Mouse (Mus musculus) kidney, postnatal 10 days (tissue): ENCODE results near the gene Dand5.
A peak's percentile ranks its signal among the peaks of the same experiment; 100 is the strongest.

Experiments used
- DNase-seq: peaks from one replicate; pipeline ENCODE4 v3.0.0; 2021; ENCODE audit warnings: mixed read lengths

Dand5 gene

DNA sequence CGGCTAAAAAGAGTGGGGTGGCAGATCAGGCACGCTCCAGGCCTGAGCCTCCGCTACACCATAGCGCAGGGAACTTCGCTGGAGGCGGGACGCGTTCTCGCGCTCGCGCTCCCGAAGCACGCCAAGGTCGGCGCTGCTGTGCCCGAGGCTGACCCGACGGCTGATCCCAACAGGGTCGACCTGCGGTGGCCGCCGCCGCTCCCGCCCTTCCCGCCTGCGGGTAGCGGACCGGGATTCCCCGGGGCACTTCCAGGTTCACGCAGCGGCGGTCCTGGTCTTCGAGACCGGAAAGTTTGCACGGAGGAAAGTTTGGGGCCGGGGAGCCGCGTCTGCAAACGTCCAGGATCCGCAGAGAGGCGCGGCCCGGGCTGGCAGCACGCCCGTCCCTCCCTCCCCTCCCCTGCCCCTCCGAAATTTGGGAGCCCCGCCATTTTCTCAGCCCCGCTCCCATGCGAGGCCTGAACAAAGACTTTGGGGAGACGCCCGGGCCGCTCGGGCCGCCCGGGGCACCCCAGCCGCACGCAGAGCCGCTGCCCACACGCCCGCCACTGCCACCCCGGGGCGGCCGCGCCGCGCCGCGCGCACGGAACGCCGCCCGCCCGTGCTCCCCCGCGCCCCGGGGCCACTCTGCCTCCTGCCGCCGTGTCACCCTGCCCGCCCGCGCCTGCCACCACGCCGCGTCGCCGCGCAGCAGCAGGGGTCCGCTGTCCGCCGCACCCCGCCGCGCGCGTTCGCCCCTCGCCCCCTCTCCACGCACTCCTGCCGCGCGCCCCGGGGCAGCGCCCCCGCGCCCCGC is 23.3 kb downstream of the Dand5 start:
- DNase-seq, result peak; percentile 77

- no peak for DNase-seq
Observed at GRCm38 (mm10) chr8:84798446-84799135, 24.0 kb downstream of the Dand5 start.

- DNase-seq, result no peak
Observed at GRCm38 (mm10) chr8:84797971-84798370, 24.7 kb downstream of the Dand5 start.

DNA sequence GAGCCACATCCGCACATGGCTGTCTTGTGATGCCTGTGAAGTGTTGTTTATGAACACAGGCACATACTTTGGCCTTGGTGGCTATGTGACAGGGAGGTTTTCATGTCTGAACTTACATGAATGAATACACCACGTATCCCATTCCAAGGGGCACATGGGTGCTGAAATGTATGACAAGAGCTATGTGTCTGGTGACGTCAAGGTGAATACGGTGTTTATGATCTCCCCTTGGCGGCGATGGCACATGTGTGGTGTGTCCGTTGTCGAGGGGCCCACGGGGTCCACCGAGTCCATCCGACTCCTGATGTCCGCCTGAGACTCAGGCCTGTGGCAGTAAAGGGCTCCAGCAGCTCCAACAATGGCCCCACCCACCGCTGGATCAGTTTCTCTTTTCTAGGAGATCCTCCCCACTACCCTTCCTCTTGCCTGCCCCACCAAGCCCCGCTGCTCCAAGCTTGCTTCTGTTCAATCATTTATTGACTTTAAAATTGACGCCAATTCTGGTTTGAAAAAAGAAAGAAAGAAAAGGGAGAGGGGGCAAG is 25.3 kb downstream of the Dand5 start:
- DNase-seq, result peak; percentile 25

DNA sequence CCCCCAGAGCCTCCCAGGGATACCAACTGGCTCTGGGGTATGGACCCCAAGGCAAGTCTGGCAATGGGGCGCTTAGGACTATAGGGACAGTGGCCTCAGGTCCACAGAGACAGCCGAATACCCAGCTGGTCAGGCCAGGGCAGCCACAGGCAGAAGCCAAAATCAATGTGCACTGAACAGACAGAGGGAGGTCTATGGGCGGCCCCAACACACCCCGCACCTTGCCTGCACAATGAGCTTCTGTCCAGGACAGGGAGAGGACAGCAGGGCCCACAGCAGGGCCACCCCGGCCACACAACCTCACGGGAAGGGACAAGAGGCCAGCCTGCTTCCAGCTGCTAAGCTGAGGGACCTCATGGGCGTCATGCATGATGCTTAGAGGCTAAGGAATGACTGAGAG is 28.1 kb downstream of the Dand5 start:
- DNase-seq, result peak; percentile 49

DNA sequence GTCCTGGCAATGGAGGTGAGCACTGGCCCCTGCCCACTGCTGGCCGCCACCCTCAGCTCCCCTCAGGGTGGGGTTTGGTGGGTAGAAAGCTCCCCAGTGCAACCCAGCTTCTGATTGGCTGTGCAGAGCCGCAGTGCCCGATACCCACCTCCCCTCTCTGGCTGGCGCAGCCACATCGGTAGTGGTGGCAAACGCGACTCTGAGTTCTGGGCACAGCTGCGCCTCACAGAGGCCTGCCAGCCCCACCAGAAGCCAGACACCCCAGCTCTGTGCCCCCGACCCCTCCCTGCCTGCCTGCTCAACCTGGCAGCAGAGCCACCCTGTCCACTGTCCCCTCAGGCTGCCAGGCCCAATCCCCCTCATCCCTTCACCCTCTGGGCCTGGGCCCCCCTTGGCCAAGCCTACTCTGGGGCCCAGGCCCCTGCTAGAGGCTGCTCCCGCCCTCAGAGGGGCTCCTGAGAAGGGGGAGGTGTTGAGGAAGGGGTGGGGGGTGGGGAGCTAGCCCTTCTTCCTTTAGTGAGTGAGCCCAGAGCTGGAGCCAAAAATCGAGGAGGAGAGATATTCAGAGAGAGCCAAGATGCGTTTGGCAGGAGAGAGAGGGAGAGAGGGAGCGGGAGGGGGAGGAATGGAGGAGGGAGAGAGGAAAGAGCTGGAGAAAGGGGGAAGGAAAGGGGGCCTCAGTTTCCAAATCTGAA is 28.7 kb downstream of the Dand5 start:
- DNase-seq, result peak; percentile 66

DNA sequence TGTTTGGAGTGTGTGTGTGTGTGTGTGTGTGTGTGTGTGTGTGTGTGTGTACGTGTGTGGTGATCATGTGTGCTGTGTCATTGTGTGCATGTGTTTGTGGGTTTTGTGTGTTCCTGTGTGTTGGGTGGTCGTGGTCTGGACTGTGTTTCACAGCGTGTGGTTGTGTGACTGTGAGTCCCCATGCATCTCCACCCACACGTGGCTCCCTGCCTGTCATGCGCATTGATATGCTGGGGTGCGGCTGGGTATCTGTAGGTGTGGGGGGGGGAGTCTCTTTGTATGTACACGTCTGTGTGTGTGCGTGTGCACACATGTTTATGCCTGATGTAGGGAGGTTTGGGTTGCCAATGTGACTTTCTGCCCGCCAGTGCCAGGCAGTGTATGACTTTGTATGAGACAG is 29.5 kb downstream of the Dand5 start:
- DNase-seq, result no peak

DNA sequence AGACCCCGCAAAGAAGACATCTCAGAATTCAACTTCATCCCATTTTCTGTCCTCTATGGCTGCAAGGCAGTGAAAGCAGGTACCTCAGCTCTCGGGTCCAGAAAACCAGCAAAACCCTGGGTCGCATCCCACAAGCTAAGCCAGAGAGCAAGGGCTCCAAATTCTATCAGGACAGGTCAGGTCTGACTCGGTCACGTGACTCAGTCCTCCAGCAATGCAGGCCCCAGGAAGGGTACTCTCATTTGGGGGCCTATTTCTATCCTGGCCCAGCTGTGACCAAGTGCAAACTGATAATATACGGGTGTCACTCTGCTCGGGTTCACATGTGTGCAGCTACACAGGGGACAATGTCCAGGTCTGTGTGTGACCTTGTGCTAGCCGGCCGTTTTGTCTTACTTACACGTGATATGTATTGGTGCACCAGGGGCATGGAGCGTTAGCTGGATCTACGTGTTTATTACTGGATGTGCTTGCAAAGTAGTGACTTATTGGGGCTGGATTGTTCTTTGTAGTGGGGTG is 30.1 kb downstream of the Dand5 start:
- no peak for DNase-seq

DNA sequence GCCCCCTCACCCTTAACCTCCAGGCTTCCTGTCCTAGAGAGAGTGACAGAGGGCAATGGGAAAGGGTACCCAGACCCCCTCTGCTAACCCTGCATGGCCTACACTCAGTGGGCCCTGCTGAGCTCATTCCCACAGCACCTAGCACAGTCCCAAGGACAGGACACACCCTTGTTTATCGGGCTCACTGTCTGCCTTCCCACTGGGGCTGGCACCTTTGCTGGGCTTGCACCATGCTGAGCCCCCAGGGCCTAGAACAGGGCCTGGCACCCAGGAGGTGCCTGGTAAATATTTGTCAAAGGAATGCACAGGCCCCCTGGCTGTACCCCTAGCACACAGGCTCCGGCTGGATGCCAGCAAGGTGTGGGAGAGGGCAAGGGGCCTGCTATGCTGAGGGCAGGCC is 32.1 kb downstream of the Dand5 start:
- DNase-seq, result no peak

DNA sequence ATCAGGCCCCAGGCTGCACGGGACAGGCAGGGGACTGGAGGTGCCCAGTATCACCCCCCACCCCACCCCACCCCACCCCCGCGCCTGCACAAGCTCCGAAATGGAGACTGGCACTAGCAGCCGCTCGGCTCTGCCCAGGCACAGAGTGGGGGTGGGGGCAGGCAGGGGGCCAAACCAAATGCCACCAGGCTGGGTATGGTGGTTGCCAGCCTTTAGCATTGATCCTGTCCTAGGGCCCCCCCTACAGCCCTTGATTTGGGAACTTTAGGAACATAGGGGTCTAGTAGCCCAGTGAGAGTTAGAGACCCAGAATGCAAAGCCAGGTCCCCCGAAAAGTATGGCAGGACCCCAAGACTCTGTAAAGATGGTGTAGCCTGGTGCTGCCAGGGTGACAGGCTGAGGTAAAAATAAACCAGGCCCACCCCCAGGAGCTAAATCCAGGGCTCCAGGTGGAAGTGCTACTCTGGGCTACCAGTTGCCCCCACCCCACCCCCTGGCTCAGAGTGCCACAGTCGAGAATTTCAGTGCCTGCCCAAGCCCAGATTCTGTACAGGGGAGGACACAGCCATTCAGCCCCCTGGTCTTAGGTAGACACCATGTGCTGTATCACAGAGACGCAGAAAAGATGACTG is 32.7 kb downstream of the Dand5 start:
- DNase-seq, result no peak

DNA sequence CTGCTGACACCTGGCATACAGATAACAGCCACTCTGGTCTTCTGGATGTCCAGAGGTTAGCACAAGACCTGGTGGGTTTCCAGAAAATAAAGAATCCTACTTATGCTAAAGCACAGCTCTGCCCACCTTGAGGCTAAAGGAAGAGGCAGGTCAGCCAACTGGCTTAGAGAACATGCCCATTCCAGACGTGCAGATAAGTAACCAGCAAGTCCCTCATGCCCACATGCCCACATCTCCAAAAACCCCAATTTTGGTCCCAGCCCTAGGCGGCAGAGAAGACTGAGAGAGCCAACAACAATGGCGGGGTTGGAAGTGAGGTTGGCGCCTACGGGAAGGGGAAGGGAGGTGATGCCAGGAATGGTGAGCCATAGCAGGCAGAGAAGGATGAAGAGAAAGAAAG is 33.3 kb downstream of the Dand5 start:
- DNase-seq, result no peak

DNA sequence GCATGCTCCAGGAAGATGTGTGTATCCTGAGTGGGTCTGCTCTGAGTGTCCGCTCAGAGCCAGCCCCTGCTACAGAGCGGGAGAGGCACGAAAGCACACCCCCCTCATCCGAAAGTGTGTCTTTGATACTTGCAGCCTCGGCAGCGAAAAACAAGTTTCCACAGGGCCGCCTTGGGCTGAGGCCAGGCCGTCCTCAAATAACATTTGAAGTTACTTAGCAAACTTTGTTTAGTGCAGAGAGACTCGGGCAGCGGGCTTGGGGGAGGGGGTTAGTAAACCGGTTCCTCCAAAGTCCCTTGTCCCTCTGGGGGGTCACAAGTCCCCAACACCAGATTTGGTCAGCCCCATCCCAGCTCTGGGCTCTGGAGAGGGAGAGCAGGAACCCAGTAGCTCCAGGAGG is 33.7 kb downstream of the Dand5 start:
- DNase-seq, result peak; percentile 88

DNA sequence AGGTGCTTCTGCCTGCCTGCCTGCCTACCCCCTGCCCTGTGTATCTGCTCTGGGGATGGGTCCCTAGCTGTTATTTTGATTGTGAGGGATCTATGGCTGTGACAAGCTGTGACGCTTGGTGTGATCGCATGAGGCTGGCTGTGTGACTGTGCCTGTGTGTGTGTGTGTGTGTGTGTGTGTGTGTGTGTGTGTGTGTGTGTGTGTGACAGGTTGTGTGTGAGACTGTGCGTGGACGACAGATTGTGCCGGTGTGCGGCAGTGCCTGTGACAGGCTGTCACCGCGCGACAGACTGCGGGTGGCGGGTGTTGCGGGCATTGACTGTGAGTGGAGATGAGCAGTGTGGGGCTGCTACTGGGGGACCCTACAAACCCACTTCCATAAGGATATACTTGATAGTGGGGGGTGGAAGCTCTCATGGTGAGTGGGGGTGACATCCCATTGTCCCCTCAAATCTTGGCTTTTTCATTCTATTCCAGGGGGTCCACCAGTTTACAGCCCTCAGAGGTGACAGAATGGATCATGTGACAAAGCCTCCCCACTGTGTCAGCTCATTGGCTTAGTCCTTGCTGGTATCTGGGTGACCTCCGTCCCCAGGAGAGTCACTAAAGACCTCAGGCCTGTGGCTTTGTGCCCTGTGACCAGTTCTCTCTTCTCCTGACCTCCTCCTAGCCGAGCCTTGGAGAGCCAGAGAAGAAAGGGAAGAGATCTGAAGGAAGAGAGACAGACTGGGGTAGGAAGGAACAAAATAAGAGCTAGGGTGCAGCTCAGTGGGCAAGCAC is 34.9 kb downstream of the Dand5 start:
- DNase-seq, result no peak

- DNase-seq, result no peak
Observed at GRCm38 (mm10) chr8:84786801-84787467, 35.7 kb downstream of the Dand5 start.

DNA sequence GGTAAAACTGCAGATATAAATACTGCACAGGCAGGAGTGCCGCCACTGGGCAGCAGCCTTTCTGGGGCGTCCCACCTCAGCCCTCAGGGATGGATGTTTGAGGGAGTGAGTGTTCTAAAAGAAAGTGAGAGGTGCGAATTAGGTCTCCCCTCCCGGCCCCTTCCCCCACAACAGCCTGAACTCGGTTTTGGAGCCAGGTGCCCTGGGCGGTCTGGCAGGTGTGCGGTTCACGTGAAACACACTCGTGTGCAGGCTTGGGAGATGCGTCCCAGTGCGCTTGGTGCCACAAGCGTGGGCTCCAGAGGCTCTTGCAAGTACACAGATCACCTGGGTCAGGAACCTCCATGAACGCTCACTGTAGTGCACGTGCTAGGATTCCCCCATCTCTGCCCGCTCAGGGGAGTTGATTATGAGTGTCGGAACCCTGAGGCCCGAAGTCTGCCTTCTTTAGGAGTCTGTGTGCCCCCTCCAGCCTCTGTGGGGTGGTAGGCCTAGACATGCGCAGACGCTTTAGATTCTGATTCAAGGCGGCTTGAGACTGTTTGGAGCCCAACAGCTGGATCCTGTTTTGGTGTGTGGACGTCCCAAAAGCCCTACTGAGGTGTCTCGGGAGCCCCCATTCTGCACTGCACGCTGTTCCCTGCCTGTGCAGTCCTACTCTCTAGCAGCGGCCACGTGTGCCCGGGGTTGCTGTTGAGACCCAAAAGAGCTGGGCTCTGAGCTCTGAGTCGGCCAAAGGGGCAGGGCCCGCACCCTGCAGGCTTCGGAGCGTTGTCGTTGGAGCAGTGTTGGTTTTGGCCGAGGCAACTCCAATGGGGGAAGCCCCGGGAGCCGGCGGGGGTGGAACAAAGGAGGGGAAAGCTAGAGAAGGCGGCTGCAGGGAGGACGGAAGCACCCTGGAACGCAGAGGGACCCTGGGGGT is 36.6 kb downstream of the Dand5 start:
- peak; percentile 81 for DNase-seq

DNA sequence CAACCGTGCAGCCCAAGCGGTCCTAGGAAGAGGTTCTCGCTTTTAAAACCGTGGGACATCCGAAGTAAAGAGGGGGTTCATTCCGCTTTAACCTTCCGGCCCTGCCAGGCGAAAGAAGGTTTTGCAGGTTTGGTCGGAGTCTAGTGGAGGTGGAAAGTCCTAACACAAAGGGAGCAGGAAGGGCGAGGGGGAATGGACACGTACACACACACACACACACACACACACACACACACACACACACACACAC is 37.2 kb downstream of the Dand5 start:
- no peak for DNase-seq

GRCm38 (mm10) chr8:84784681-84785505 is 37.7 kb downstream of the Dand5 start:
- peak; percentile 38 for DNase-seq

GRCm38 (mm10) chr8:84783919-84784581 is 38.6 kb downstream of the Dand5 start:
- peak; percentile 73 for DNase-seq
